Mouse (Mus musculus) C2C12 (cell line): ENCODE data around the gene Fam107b.

ENCODE experiments used
- CEBPB ChIP-seq: IDR thresholded peaks from one replicate; pipeline ENCODE4 v1.6.1; 2011; ENCODE audit warnings: low read depth, mild to moderate bottlenecking, control low read depth, moderate library complexity
- CTCF ChIP-seq: IDR thresholded peaks from one replicate; pipeline ENCODE4 v1.5.1; 2011; ENCODE audit not compliant: control insufficient read depth, insufficient read depth, insufficient read length
- FOSL1 ChIP-seq: IDR thresholded peaks from one replicate; pipeline ENCODE4 v1.8.0; 2011; ENCODE audit warnings: mild to moderate bottlenecking, low read length; ENCODE audit not compliant: poor library complexity, insufficient read depth, severe bottlenecking
- MAX ChIP-seq: IDR thresholded peaks from one replicate; pipeline ENCODE4 v1.6.1; 2011; ENCODE audit warnings: mild to moderate bottlenecking, control low read depth
- MYOD1 ChIP-seq: IDR thresholded peaks from one replicate; pipeline ENCODE4 v1.6.1; 2011; ENCODE audit warnings: low read depth; ENCODE audit not compliant: control insufficient read depth, insufficient read length
- USF1 ChIP-seq: IDR thresholded peaks from one replicate; pipeline ENCODE4 v1.6.1; 2011; ENCODE audit warnings: low read depth, mild to moderate bottlenecking, control low read depth, moderate library complexity

GRCm38 (mm10) chr2:3630769-3631477 is 60.6 kb downstream of the Fam107b start:
- no peak for TF ChIP-seq CTCF
- no peak for TF ChIP-seq USF1
- no peak for TF ChIP-seq CEBPB
- TF ChIP-seq MAX = no peak
- TF ChIP-seq FOSL1 = no peak
- no peak for TF ChIP-seq MYOD1
